Mouse (Mus musculus) kidney, adult 2 months (tissue): Measurements from ENCODE around the gene Cpt1b.
A peak's percentile ranks its signal among the peaks of the same experiment; 100 is the strongest.

Source experiments
- CTCF ChIP-seq: fragments of 200-500 bp; conservative IDR thresholded peaks from 2 replicates; pipeline ENCODE4 v1.5.1; 2011; ENCODE audit warnings: low read depth, mild to moderate bottlenecking, control low read depth, low read length, moderate library complexity, mixed read lengths; ENCODE audit not compliant: insufficient read depth, insufficient read length
- POLR2A ChIP-seq: fragments of 200-500 bp; IDR thresholded peaks from one replicate; pipeline ENCODE4 v1.6.1; 2011; ENCODE audit warnings: low read depth, low read length, control low read depth

DNA sequence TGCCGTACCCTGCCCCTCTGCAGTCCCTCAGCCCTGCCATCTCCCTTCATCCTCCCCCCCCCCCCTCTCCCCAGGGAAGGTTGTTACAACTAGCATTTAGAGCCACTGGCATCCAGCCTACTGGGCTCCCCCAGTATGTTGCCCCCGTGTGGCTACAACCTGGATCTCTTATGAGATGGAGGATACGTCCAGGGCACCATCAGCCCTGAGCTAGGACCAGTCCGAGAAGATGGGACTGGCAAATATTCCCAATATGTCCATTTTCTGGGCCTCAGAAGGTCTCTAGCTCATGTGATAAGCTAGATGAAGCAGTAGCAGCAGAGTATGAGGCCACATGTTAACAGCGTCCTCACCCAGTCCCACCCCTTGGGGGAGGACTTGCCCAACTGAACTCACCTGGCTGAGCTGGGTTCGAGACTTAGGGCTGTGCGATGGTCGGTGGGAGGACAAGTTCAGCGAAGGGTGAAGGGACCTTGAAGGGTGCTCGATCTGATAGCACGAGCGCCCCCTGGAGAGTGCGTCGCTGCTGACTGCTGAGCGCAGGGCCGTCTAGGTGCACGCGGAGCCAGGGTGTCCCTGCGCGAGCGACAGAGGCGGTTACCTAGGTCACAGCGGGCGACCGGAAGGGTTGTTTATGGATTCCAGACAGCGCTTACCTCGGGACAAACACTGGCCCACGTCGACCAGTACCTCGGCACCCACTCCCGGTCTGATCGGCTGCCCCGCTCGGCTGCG is 52.5 kb downstream of the Cpt1b start:
- TF ChIP-seq POLR2A: no peak
- TF ChIP-seq CTCF: peak; percentile 72
